Mouse (Mus musculus) ES-E14 (cell line): ENCODE data around the gene Rps17. TPM values are rescaled to one million over a fixed set of nuclear protein-coding genes. Genes with fewer than 3 reads are reported as not detected.
A peak's percentile ranks its signal among the peaks of the same experiment; 100 is the strongest.

Experiments used
- DNase-seq: peaks from one replicate; pipeline ENCODE4 v3.0.0-alpha.2; 2013; ENCODE audit warnings: low read depth, low spot score
- H3K27ac ChIP-seq: 2 replicates; pipeline ENCODE4 v1.5.1; 2012; ENCODE audit warnings: low read depth, mild to moderate bottlenecking, low read length, moderate library complexity, mixed read lengths; ENCODE audit not compliant: poor library complexity, insufficient read depth, severe bottlenecking
- H3K36me3 ChIP-seq: 2 replicates; pipeline ENCODE4 v1.6.1; 2012; ENCODE audit warnings: mild to moderate bottlenecking, low read length, moderate library complexity, mixed read lengths; ENCODE audit not compliant: control insufficient read depth, poor library complexity, insufficient read depth, severe bottlenecking
- H3K4me1 ChIP-seq, 2 experiments: fragments of 150-350 bp in 1 of 2; sonication (generic) in 1 of 2; 2 replicates each; pipeline ENCODE4 v1.6.1; 2012; ENCODE audit warnings: low read length in 2 of 2, mild to moderate bottlenecking in 1 of 2, mixed read lengths in 1 of 2; ENCODE audit not compliant: control insufficient read depth in 2 of 2, insufficient read depth in 2 of 2, poor library complexity in 1 of 2
- H3K4me3 ChIP-seq, 2 experiments: fragments of 150-350 bp in 1 of 2; sonication (generic) in 1 of 2; 2 replicates each; pipeline ENCODE4 v1.5.1; 2012; ENCODE audit warnings: low read length in 2 of 2, low read depth in 1 of 2, mild to moderate bottlenecking in 1 of 2, mixed read lengths in 1 of 2; ENCODE audit not compliant: insufficient read depth in 1 of 2, poor library complexity in 1 of 2, severe bottlenecking in 1 of 2
- H3K9ac ChIP-seq: 2 replicates; pipeline ENCODE4 v1.6.1; 2012; ENCODE audit warnings: low read depth, mild to moderate bottlenecking, low read length, mixed read lengths; ENCODE audit not compliant: poor library complexity, insufficient read depth, severe bottlenecking
- H3K9me3 ChIP-seq: fragments of 150-350 bp; sonication (generic); 2 replicates; pipeline ENCODE4 v1.6.1; 2012; ENCODE audit warnings: low read depth, mild to moderate bottlenecking, low read length; ENCODE audit not compliant: control insufficient read depth, insufficient read depth
- CHD2 ChIP-seq: IDR thresholded peaks from 2 replicates; pipeline ENCODE4 v1.6.1; 2014; ENCODE audit warnings: mild to moderate bottlenecking, low read depth, low read length, inconsistent platforms
- HCFC1 ChIP-seq: IDR thresholded peaks from 2 replicates; pipeline ENCODE4 v1.6.1; 2012; ENCODE audit warnings: low read length, inconsistent platforms, borderline replicate concordance; ENCODE audit not compliant: insufficient read depth
- MAFK ChIP-seq: IDR thresholded peaks from 2 replicates; pipeline ENCODE4 v1.6.1; 2014; ENCODE audit warnings: mild to moderate bottlenecking, low read depth, low read length, inconsistent platforms; ENCODE audit not compliant: insufficient read depth
- ZC3H11A ChIP-seq: IDR thresholded peaks from 2 replicates; pipeline ENCODE4 v1.6.1; 2012; ENCODE audit warnings: low read depth, mild to moderate bottlenecking, inconsistent platforms, low read length, borderline replicate concordance
- ZNF384 ChIP-seq: IDR thresholded peaks from 2 replicates; pipeline ENCODE4 v1.6.1; 2012; ENCODE audit warnings: low read depth, low read length, inconsistent platforms
- in situ Hi-C, 2 experiments: fragments of 600-800 bp; cut with MboI; formaldehyde crosslinking; loops; one replicate each; pipeline ENCODE4 v1.15.1; 2025; ENCODE audit warnings: low sequenced_read_pairs in 2 of 2, inconsistent platforms in 1 of 2; ENCODE audit not compliant: unreplicated experiment in 2 of 2
- total RNA-seq: library from RNA; depleted of rRNA; stranded (reverse); fragments of 300-350 nt; gene quantifications from 2 replicates; pipeline ENCODE4 v1.2.3, GENCODE M21; 2012

The Rps17 gene
- total RNA-seq, 1 experiment: 3,434 TPM

DNA sequence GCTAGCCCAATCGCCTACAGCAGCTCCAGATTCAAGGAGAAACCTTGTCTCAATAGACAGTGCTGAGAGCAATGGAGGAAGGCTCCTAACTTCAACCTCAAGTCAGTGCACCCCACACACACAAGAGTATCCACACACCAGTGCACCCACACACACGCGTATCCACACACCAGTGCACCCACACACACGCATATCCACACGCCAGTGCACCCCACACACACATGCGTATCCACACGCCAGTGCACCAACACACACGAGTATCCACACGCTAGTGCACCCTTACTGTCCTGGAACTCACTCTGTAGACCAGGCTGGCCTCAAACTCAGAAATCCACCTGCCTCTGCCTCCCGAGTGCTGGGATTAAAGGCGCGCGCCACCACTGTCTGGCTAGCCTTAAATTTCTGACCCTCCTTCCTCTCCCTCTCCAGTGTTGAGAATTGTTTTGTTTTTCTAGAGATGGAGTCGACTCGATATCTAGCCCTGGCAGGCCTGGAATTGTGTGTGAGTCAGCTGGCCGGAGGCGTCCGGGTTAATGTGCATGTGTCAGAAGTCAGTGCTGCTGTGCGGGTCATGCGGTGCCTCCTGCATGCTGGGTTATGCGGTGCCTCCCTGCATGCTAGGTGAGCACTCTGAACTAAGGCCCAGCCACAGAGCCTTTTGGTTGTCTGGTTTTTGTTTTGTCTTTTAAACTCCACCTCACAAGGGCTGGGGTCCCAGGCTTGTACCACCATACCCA is 7.1 kb downstream of the Rps17 start:
- H3K4me1 ChIP-seq: peaks cover 0 to 16% of the 10 kb centered on the region in 2 experiments; a peak in 1 of 4 replicates
- peak overlapping the region in 1 of 2 experiments; percentile 6; a peak in 2 of 4 replicates for H3K4me3 ChIP-seq
- no peak for DNase-seq
- peaks cover 27% of the 10 kb centered on the region for H3K36me3 ChIP-seq
- H3K27ac ChIP-seq: no peak overlapping the region; the same call in 1 of the 2 replicates
- TF ChIP-seq ZNF384: no peak
- TF ChIP-seq HCFC1: no peak
- TF ChIP-seq ZC3H11A: no peak
- no peak for TF ChIP-seq MAFK
- no peak for TF ChIP-seq CHD2
- in situ Hi-C loops: loop anchor here (5.0 to 25.0 kb wide), 2 partner anchors 176 kb away; no protein-coding TSS in a partner anchor
- H3K9me3 ChIP-seq: no peaks in the 10 kb centered on the region
- H3K9ac ChIP-seq: peak overlapping the region; percentile 59

DNA sequence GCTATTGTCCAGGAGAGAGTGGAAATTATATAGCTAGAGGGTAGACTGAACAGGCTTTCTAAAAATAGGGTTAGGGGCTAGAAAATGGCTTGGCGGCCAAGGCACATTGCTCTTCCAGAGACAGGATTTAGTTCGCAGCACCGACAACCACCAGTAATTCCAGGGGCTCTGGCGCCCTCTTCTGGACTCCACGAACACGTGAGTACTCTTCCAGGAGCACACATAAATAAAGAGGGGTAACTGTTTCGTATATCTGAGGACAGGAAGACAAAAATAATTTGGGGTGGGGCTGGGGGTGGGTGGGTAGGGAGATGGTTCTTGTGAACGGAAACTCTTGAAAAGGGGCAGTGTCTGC is 8.6 kb downstream of the Rps17 start:
- peaks cover 2 to 22% of the 10 kb centered on the region in 2 experiments; a peak in 3 of 4 replicates for H3K4me1 ChIP-seq
- no peak overlapping the region for H3K27ac ChIP-seq
- H3K4me3 ChIP-seq: peak overlapping the region in 1 of 2 experiments; percentile 2; a peak in 1 of 4 replicates
- no peaks in the 10 kb centered on the region for H3K9me3 ChIP-seq
- peak overlapping the region; percentile 8; the same call in 1 of the 2 replicates for H3K9ac ChIP-seq
- TF ChIP-seq MAFK: no peak
- no peak for TF ChIP-seq CHD2
- TF ChIP-seq ZNF384: no peak
- no peak for TF ChIP-seq ZC3H11A
- no peak for TF ChIP-seq HCFC1
- peak; percentile 75 for DNase-seq
- peaks cover 23% of the 10 kb centered on the region for H3K36me3 ChIP-seq
- in situ Hi-C loops: loop anchor here (5.0 to 25.0 kb wide), 2 partner anchors 174 kb away; no protein-coding TSS in a partner anchor

DNA sequence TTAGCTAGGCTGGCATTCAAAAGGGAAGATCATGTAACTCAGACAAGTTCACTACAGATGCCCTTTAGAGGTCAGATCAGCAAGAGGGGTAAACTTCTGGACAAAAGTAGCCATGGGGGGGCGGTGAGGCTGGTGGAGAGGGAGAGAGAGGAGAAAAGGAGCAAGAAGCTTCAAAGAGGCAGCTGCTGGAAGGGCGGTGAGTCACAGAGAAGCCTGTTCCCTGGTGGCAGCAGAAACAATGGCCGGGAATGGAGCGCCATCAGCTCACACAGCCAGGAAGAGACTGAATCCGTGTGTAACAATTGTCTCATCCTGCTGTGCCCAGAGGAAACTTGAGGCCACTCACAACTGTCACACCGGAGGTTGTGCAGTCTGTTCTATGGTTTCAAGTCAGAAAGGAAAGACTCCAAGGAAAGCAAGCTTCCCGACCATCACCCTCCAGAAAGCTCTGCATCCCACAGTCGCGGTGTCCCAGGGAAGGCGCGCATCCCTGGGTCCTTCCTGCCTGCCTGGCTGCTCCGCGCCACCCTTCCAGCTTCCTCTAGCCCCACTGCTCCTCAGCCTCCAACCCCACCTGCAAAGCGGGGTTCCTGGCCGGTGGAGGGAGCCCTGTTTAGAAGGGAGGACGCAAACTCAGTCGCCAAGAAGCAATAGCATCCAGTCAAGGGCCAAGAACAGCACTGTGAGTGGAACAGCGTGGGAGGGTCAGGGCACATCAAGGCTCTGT is 9.2 kb downstream of the Rps17 start:
- Histone ChIP-seq H3K4me3 (peak overlapping the region in 1 of 2 experiments; percentile 2; a peak in 1 of 4 replicates), H3K36me3 (peaks cover 19% of the 10 kb centered on the region), H3K27ac (no peak overlapping the region), H3K9me3 (no peaks in the 10 kb centered on the region), H3K4me1 (peaks cover 5 to 24% of the 10 kb centered on the region in 2 experiments), H3K9ac (peak overlapping the region; percentile 8; the same call in 1 of the 2 replicates)
- TF ChIP-seq HCFC1 (no peak), ZNF384 (no peak), ZC3H11A (no peak), MAFK (no peak), CHD2 (no peak)
- no peak for DNase-seq
- in situ Hi-C loops: loop anchor here (5.0 to 25.0 kb wide), 2 partner anchors 174 kb away; no protein-coding TSS in a partner anchor

DNA sequence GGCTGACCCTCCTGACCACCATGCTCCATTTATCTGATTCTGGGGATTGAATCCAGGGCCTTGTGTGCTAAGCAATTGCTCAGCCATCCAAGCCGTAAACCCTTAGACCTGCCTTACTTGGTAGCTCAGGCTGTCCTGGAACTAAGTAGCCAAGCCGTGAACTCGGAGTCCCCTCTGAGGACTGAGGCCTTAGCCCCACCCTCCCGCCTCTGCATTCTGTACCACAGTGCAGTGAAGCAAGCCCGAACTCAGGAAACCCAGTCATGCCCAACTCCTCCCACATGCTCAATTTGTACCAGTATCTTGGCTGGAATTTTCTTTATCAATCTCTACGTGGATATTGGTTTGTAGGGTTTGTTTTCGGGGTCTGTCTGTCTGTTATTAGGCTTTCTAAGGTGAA is 13.2 kb downstream of the Rps17 start:
- Histone ChIP-seq H3K9me3 (no peaks in the 10 kb centered on the region), H3K27ac (no peak overlapping the region), H3K9ac (no peak overlapping the region), H3K4me3 (no peak overlapping the region), H3K36me3 (peaks cover 11% of the 10 kb centered on the region), H3K4me1 (peaks cover 8 to 21% of the 10 kb centered on the region in 2 experiments)
- no peak for TF ChIP-seq HCFC1
- no peak for TF ChIP-seq ZC3H11A
- TF ChIP-seq MAFK: no peak
- no peak for TF ChIP-seq CHD2
- no peak for TF ChIP-seq ZNF384
- DNase-seq: no peak
- in situ Hi-C loops: loop anchor here in 1 of 2 experiments (25.0 kb wide), 1 partner anchor 170 kb away; no protein-coding TSS in a partner anchor
